Mouse (Mus musculus): ENCODE measurements at regions not wholly inside any gene's neighbourhood (a gene's known extent, or its start where the extent isn't known, plus 50 kb on each side); places are given as distances from the start of the nearest gene placed in this dataset.

DNA sequence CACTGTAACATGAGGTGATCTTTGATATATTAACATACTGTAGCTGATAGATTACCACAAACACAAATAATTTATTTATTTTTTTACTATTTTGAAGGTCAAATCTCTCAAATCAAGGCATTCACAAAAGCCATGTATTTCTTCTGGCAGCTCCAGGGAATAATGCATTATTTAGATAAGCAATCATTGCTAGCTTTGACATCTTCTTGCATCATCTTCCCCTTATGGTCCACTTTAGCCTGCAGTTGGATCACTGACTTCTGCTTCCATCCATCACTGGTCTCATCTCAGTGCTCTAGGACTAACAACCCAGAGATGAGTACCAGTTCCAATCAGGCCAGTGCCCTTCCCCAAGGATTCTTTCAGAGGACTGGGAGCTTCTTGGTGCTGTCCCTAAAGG lies 95.3 kb upstream of the Actbl2 start:
- TF ChIP-seq ETS1 (conservative IDR thresholded peaks at IDR 0.05; ENCODE audit: low read depth, low read length) (no peak), UBTF (IDR thresholded peaks at IDR 0.05; ENCODE audit: low read depth, low read length) (no peak), BHLHE40 (IDR thresholded peaks at IDR 0.05; ENCODE audit: low read depth, low read length) (no peak), MXI1 (IDR thresholded peaks at IDR 0.05; ENCODE audit: low read depth, low read length) (no peak), HCFC1 (IDR thresholded peaks at IDR 0.05; ENCODE audit: low read depth, low read length) (no peak), ZC3H11A (IDR thresholded peaks at IDR 0.05; ENCODE audit: low read depth, low read length) (no peak), ZKSCAN1 (IDR thresholded peaks at IDR 0.05; ENCODE audit: borderline replicate concordance, low read depth, low read length) (no peak), MAZ (IDR thresholded peaks at IDR 0.05; ENCODE audit: low read depth, low read length) (no peak), PAX5 (IDR thresholded peaks at IDR 0.05; ENCODE audit: low read length) (no peak), MEF2A (IDR thresholded peaks at IDR 0.05; ENCODE audit: borderline replicate concordance, low read depth, low read length) (no peak), MYC (IDR thresholded peaks at IDR 0.05; ENCODE audit: low read depth, low read length) (no peak), ELF1 (IDR thresholded peaks at IDR 0.05; ENCODE audit: low read depth, low read length) (no peak), EP300 (IDR thresholded peaks at IDR 0.05; ENCODE audit: low read length) (no peak), SMC3 (IDR thresholded peaks at IDR 0.05; ENCODE audit: low read depth, low read length) (no peak), JUN (IDR thresholded peaks at IDR 0.05; ENCODE audit: insufficient read depth, low read depth, low read length) (no peak)
- Histone ChIP-seq H3K27ac (ENCODE audit: insufficient read depth, low read depth) (no peak overlapping the region), H3K79me2 (replicated peaks; ENCODE audit: control insufficient read depth, extremely low read depth, insufficient read depth, poor library complexity, severe bottlenecking) (no peaks in the 10 kb centered on the region), H3K36me3 (replicated peaks in 1 of 2; ENCODE audit: control insufficient read depth in 1 of 2, insufficient read depth in 1 of 2, low read length in 1 of 2) (no peaks in the 10 kb centered on the region), H3K4me2 (ENCODE audit: insufficient read depth, low read depth, poor library complexity, severe bottlenecking) (no peak overlapping the region), H3K9ac (ENCODE audit: insufficient read depth, low read depth) (no peak overlapping the region), H3K27me3 (replicated peaks) (no peaks in the 10 kb centered on the region), H3K9me3 (replicated peaks; ENCODE audit: low read length) (no peaks in the 10 kb centered on the region), H3K4me1 (ENCODE audit: control insufficient read depth in 1 of 2, insufficient read depth in 2 of 2) (no peaks in the 10 kb centered on the region), H3K4me3 (replicated peaks in 1 of 3; ENCODE audit: low read depth in 2 of 3, low read length in 2 of 3, poor library complexity in 1 of 3) (no peak overlapping the region)
- DNase-seq (ENCODE audit: extremely low read depth): no peak
- dilution Hi-C loops (cut with MboI; ENCODE audit: extremely low pct_ligation_motif_present, extremely low pct_unique_long_range_greater_than_20kb, low sequenced_read_pairs): no loop called here
- in situ Hi-C loops (cut with MboI; ENCODE audit: low pct_ligation_motif_present, low pct_unique_long_range_greater_than_20kb, low sequenced_read_pairs): no loop called here

DNA sequence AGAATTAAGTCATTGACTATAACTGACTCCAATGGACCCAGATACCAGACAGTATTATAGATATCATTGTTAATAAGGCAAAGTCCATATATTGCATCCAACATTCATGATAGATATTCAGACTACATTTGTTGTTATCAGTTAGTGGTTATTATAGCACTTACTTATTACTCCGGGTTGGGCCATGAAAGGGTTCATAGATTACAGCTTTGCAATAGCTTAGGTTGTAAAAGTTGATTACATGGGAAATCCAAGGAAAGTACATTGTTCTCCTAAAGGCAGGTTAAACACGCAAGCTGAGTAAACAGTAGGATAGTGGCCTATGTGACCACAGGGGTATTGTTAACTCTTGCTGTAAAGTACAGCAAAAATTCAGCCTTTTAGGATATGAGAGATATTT lies 89.3 kb upstream of the Actbl2 start:
- no peaks in the 10 kb centered on the region for H3K79me2 ChIP-seq (replicated peaks; ENCODE audit: control insufficient read depth, extremely low read depth, insufficient read depth, poor library complexity, severe bottlenecking)
- no peaks in the 10 kb centered on the region for H3K4me1 ChIP-seq (ENCODE audit: control insufficient read depth in 1 of 2, insufficient read depth in 2 of 2)
- DNase-seq (ENCODE audit: extremely low read depth): no peak
- in situ Hi-C loops (cut with MboI; ENCODE audit: low pct_ligation_motif_present, low pct_unique_long_range_greater_than_20kb, low sequenced_read_pairs) (no loop called here), dilution Hi-C loops (cut with MboI; ENCODE audit: extremely low pct_ligation_motif_present, extremely low pct_unique_long_range_greater_than_20kb, low sequenced_read_pairs) (no loop called here)
- TF ChIP-seq ZNF384 (IDR thresholded peaks at IDR 0.05; ENCODE audit: low read depth, low read length) (no peak), BHLHE40 (IDR thresholded peaks at IDR 0.05; ENCODE audit: low read depth, low read length) (no peak), IRF4 (IDR thresholded peaks at IDR 0.05; ENCODE audit: low read depth, low read length) (no peak), ZC3H11A (IDR thresholded peaks at IDR 0.05; ENCODE audit: low read depth, low read length) (no peak)
- no peak overlapping the region for H3K9ac ChIP-seq (ENCODE audit: insufficient read depth, low read depth)
- H3K9me3 ChIP-seq (replicated peaks; ENCODE audit: low read length): no peaks in the 10 kb centered on the region
- H3K27me3 ChIP-seq (replicated peaks): no peaks in the 10 kb centered on the region
- no peak overlapping the region for H3K4me3 ChIP-seq (replicated peaks in 1 of 3; ENCODE audit: low read depth in 2 of 3, low read length in 2 of 3, poor library complexity in 1 of 3)
- no peaks in the 10 kb centered on the region for H3K36me3 ChIP-seq (replicated peaks in 1 of 2; ENCODE audit: control insufficient read depth in 1 of 2, insufficient read depth in 1 of 2, low read length in 1 of 2)
- no peak overlapping the region for H3K27ac ChIP-seq (ENCODE audit: insufficient read depth, low read depth)
- H3K4me2 ChIP-seq (ENCODE audit: insufficient read depth, low read depth, poor library complexity, severe bottlenecking): no peak overlapping the region

Data from CH12.LX (cell line).